Comparison of ENCODE assay signal across 10 mouse cellular contexts in genomic region chr13:111237865-111238465, GRCm38 (mm10). TPM values are rescaled to one million over a fixed set of nuclear protein-coding genes. Genes with fewer than 3 reads are reported as not detected.
DNase-seq lines count a peak whose midpoint lies in the region; ATAC-seq and TF ChIP-seq lines count a peak whose summit lies in the region.
"Had no signal": no experiment of that assay in that cellular context is flagged by ENCODE, and none has a peak within 500 bp of the region (broad histone marks: within the 10 kb centered on the region; RNA-seq: fewer than 3 reads in every experiment).

No protein-coding gene starts in this region.

- peak in 1 of 2 experiments; percentile 48 for DNase-seq in cerebellum, adult 2 months
- DNase-seq in cerebellum, adult 11 months = no peak
- no peak for DNase-seq in lung, postnatal 14 days
- DNase-seq in midbrain, postnatal 0 days (ENCODE audit: low spot score) = peak; percentile 88
- no peak for DNase-seq in right cerebral cortex, postnatal 14 days
- no peak for DNase-seq in adrenal gland, adult 8-10 months

- no peak for TF ChIP-seq POLR2A in cerebellum, adult 2 months (IDR thresholded peaks at IDR 0.05; ENCODE audit: borderline replicate concordance, insufficient read depth, low read length)

- H3K9ac ChIP-seq in lung, embryonic 15.5 days = no peak overlapping the region
- no peak overlapping the region for H3K9ac ChIP-seq in hindbrain, embryonic 16.5 days (ENCODE audit: low read depth, low read length)
- no peak overlapping the region for H3K9ac ChIP-seq in midbrain, postnatal 0 days (replicated peaks; ENCODE audit: low read length, poor library complexity, severe bottlenecking)

- TF ChIP-seq CTCF in cerebellum, adult 2 months (IDR thresholded peaks at IDR 0.05; ENCODE audit: borderline replicate concordance, insufficient read depth, low read depth, low read length) = peak; percentile 61; the same call in 1 of the 2 replicates
- TF ChIP-seq CTCF in midbrain, postnatal 0 days (IDR thresholded peaks at IDR 0.05) = peak; percentile 96

- 31% methylated on average over 3 of the region's 3 CpGs for WGBS in cerebellum, adult 2 months
- 18% methylated on average over 3 of the region's 3 CpGs for WGBS in lung, embryonic 15.5 days
- 45% methylated on average over 3 of the region's 3 CpGs for WGBS in hindbrain, embryonic 16.5 days
- 43% methylated on average over 3 of the region's 3 CpGs for WGBS in midbrain, postnatal 0 days

- ATAC-seq in lung, embryonic 15.5 days (ENCODE audit: borderline replicate concordance, extremely low read depth, low FRiP score, low TSS enrichment) = peak; percentile 48; the same call in 1 of the 2 replicates
- peak; percentile 72 for ATAC-seq in hindbrain, embryonic 16.5 days
- ATAC-seq in midbrain, postnatal 0 days (ENCODE audit: low FRiP score) = peak; percentile 63; the same call in 1 of the 2 replicates

- no peaks in the 10 kb centered on the region; the same call in 1 of the 2 replicates for H3K4me1 ChIP-seq in cerebellum, adult 2 months (ENCODE audit: control insufficient read depth, insufficient read depth, low read length)
- H3K4me1 ChIP-seq in lung, embryonic 15.5 days = peaks cover 26% of the 10 kb centered on the region
- H3K4me1 ChIP-seq in hindbrain, embryonic 16.5 days (ENCODE audit: control insufficient read depth, insufficient read depth, low read depth, low read length) = no peaks in the 10 kb centered on the region; the same call in 1 of the 2 replicates
- no peaks in the 10 kb centered on the region for H3K4me1 ChIP-seq in midbrain, postnatal 0 days (ENCODE audit: insufficient read depth, low read length)

- no peaks in the 10 kb centered on the region for H3K36me3 ChIP-seq in lung, embryonic 15.5 days
- no peaks in the 10 kb centered on the region for H3K36me3 ChIP-seq in hindbrain, embryonic 16.5 days (ENCODE audit: control insufficient read depth, insufficient read depth, low read length)
- no peaks in the 10 kb centered on the region for H3K36me3 ChIP-seq in midbrain, postnatal 0 days (ENCODE audit: insufficient read depth, low read length)

- no peak overlapping the region for H3K4me2 ChIP-seq in lung, embryonic 15.5 days
- H3K4me2 ChIP-seq in hindbrain, embryonic 16.5 days (ENCODE audit: low read length) = no peak overlapping the region
- no peak overlapping the region for H3K4me2 ChIP-seq in midbrain, postnatal 0 days (ENCODE audit: low read depth, low read length, poor library complexity, severe bottlenecking)

- no peaks in the 10 kb centered on the region for H3K27me3 ChIP-seq in cerebellum, adult 2 months (ENCODE audit: control insufficient read depth, insufficient read depth, low read length)
- H3K27me3 ChIP-seq in lung, embryonic 15.5 days = no peaks in the 10 kb centered on the region
- H3K27me3 ChIP-seq in hindbrain, embryonic 16.5 days (replicated peaks; ENCODE audit: control insufficient read depth, insufficient read depth, low read length) = no peaks in the 10 kb centered on the region
- no peaks in the 10 kb centered on the region for H3K27me3 ChIP-seq in midbrain, postnatal 0 days (ENCODE audit: insufficient read depth, low read length)

- no peak overlapping the region for H3K4me3 ChIP-seq in cerebellum, adult 2 months (replicated peaks; ENCODE audit: insufficient read depth, low read depth, low read length)
- H3K4me3 ChIP-seq in lung, embryonic 15.5 days = no peak overlapping the region
- no peak overlapping the region for H3K4me3 ChIP-seq in hindbrain, embryonic 16.5 days (ENCODE audit: low read length)
- no peak overlapping the region for H3K4me3 ChIP-seq in midbrain, postnatal 0 days (ENCODE audit: low read depth, low read length)

- no peaks in the 10 kb centered on the region; the same call in 1 of the 2 replicates for H3K9me3 ChIP-seq in lung, embryonic 15.5 days
- no peaks in the 10 kb centered on the region; the same call in 1 of the 2 replicates for H3K9me3 ChIP-seq in hindbrain, embryonic 16.5 days (ENCODE audit: control insufficient read depth, low read length)
- no peaks in the 10 kb centered on the region for H3K9me3 ChIP-seq in midbrain, postnatal 0 days (ENCODE audit: low read length)

- H3K27ac ChIP-seq in cerebellum, adult 2 months (ENCODE audit: insufficient read depth, low read length) = no peak overlapping the region
- 0 out of 2 replicates have a peak overlapping the region, but pooled peaks have one; percentile 8 for H3K27ac ChIP-seq in lung, embryonic 15.5 days
- H3K27ac ChIP-seq in hindbrain, embryonic 16.5 days (ENCODE audit: low read depth, low read length) = no peak overlapping the region
- no peak overlapping the region for H3K27ac ChIP-seq in midbrain, postnatal 0 days (ENCODE audit: low read depth, low read length)

RNA-seq across cellular contexts. Expression of gene Actbl2, which starts 16.8 kb away (rescaled TPM):
- polyA plus RNA-seq in cerebellum, adult 2 months (2012; rRNA removed) = 0.34 and 0.38 TPM in 2 replicates
- not detected in 2 replicates for polyA plus RNA-seq in lung, embryonic 15.5 days (2015; fragmentation: Nextera tagmentation; extraction: Ambion mirVana)
- polyA plus RNA-seq in hindbrain, embryonic 16.5 days (2015; fragmentation: Nextera tagmentation; extraction: Ambion mirVana) = 0.05 TPM in 1 of 2 replicates, not detected in the other
- not detected in 2 replicates for total RNA-seq in midbrain, postnatal 0 days (2014; rRNA removed)
- not detected in 2 replicates for polyA plus RNA-seq in midbrain, postnatal 0 days (2015; fragmentation: Nextera tagmentation; extraction: Ambion mirVana)
- not detected for total RNA-seq in adrenal gland, adult 8-10 months (2022)
- total RNA-seq: layer of hippocampus, postnatal 14 days had no signal
- polyA plus RNA-seq: C2C12 had no signal
